Mouse (Mus musculus) bone marrow macrophage, adult 2 months (primary cell): ENCODE results near the gene Zfp493. TPM values are rescaled to one million over a fixed set of nuclear protein-coding genes. Genes with fewer than 3 reads are reported as not detected.
"Not testable (repeated sequence)": the region's sequence is repeated elsewhere in the genome, so short reads cannot be mapped to it uniquely, and the experiment has no call there.

Source experiments
- H3K27ac ChIP-seq: 2 replicates; pipeline ENCODE4 v1.5.1; 2012; ENCODE audit warnings: low read depth, low read length; ENCODE audit not compliant: insufficient read depth
- H3K4me1 ChIP-seq: 2 replicates; pipeline ENCODE4 v1.6.1; 2012; ENCODE audit warnings: low read length; ENCODE audit not compliant: control insufficient read depth, insufficient read depth
- H3K4me3 ChIP-seq: 2 replicates; pipeline ENCODE4 v1.5.1; 2012; ENCODE audit warnings: mild to moderate bottlenecking, low read length, moderate library complexity; ENCODE audit not compliant: insufficient read depth
- CTCF ChIP-seq: IDR thresholded peaks from 2 replicates; pipeline ENCODE4 v1.5.1; 2012; ENCODE audit warnings: low read depth, mild to moderate bottlenecking, low read length, moderate library complexity
- POLR2A ChIP-seq: IDR thresholded peaks from 2 replicates; pipeline ENCODE4 v1.6.1; 2012; ENCODE audit warnings: mild to moderate bottlenecking, low read depth, low read length, borderline replicate concordance
- polyA plus RNA-seq: library from polyadenylated mRNA; stranded (reverse); fragments of >200 nt; gene quantifications from 2 replicates; pipeline ENCODE4 v1.2.4, GENCODE M21; 2012; ENCODE audit not compliant: missing spikeins, insufficient read depth, insufficient read length

Gene Zfp493
- polyA plus RNA-seq = 2.0 and 4.4 TPM in 2 replicates

- peak within 1 kb of the TSS; percentile 11 for H3K27ac ChIP-seq
- peak within 1 kb of the TSS; percentile 71 for H3K4me3 ChIP-seq
- no peaks in the 10 kb centered on the region; the same call in 1 of the 2 replicates for H3K4me1 ChIP-seq
- TF ChIP-seq POLR2A (no peak), CTCF (no peak)
Measured at GRCm38 (mm10) chr13:67779265-67780221, at the start of gene Zfp493. Gene Zfp493 (plus strand): TSS chr13:67779693.

- not testable (repeated sequence) for H3K27ac ChIP-seq
Measured at GRCm38 (mm10) chr13:67734391-67734790, 45.1 kb upstream of the Zfp493 start.

GRCm38 (mm10) chr13:67742941-67743340, 36.6 kb upstream of the Zfp493 start:
- Histone ChIP-seq H3K4me1 (no peaks in the 10 kb centered on the region), H3K4me3 (no peak overlapping the region), H3K27ac (no peak overlapping the region)
- TF ChIP-seq CTCF = no peak
- no peak for TF ChIP-seq POLR2A

More at GRCm38 (mm10) chr13:67734391-67734790, 45.1 kb upstream of the Zfp493 start:
- not testable (repeated sequence) for H3K4me1 ChIP-seq, H3K4me3 ChIP-seq

GRCm38 (mm10) chr13:67743896-67744295, 35.6 kb upstream of the Zfp493 start:
- H3K27ac ChIP-seq = no peak overlapping the region
- no peaks in the 10 kb centered on the region for H3K4me1 ChIP-seq
- TF ChIP-seq POLR2A = no peak
- TF ChIP-seq CTCF = no peak
- no peak overlapping the region for H3K4me3 ChIP-seq

GRCm38 (mm10) chr13:67754333-67755306, 24.9 kb upstream of the Zfp493 start, which contains the start of gene Zfp85:
Gene Zfp85 (minus strand): TSS chr13:67755228.
- TF ChIP-seq CTCF (no peak), POLR2A (no peak)
- H3K4me1 ChIP-seq = peaks cover 5% of the 10 kb centered on the region; the same call in 1 of the 2 replicates
- peak within 1 kb of the TSS; percentile 83 for H3K4me3 ChIP-seq
- peak within 1 kb of the TSS; percentile 90 for H3K27ac ChIP-seq

GRCm38 (mm10) chr13:67755761-67756160, 23.7 kb upstream of the Zfp493 start:
- no peak for TF ChIP-seq POLR2A
- no peak for TF ChIP-seq CTCF
- no peak overlapping the region for H3K4me3 ChIP-seq
- no peak overlapping the region for H3K27ac ChIP-seq
- H3K4me1 ChIP-seq = peaks cover 5% of the 10 kb centered on the region; the same call in 1 of the 2 replicates

GRCm38 (mm10) chr13:67759966-67760365, 19.5 kb upstream of the Zfp493 start:
- Histone ChIP-seq H3K4me1 (peaks cover 5% of the 10 kb centered on the region; the same call in 1 of the 2 replicates), H3K4me3 (no peak overlapping the region), H3K27ac (no peak overlapping the region)
- TF ChIP-seq POLR2A (no peak), CTCF (no peak)

- H3K4me1 ChIP-seq = no peaks in the 10 kb centered on the region
- H3K27ac ChIP-seq = no peak overlapping the region
- TF ChIP-seq CTCF = no peak
- TF ChIP-seq POLR2A = no peak
- no peak overlapping the region for H3K4me3 ChIP-seq
Measured at GRCm38 (mm10) chr13:67763031-67763768, 16.3 kb upstream of the Zfp493 start.

GRCm38 (mm10) chr13:67791921-67792455, 12.5 kb downstream of the Zfp493 start:
- Histone ChIP-seq H3K4me1 (no peaks in the 10 kb centered on the region), H3K4me3 (no peak overlapping the region), H3K27ac (no peak overlapping the region)
- TF ChIP-seq POLR2A (no peak), CTCF (no peak)

GRCm38 (mm10) chr13:67798618-67799017, 19.1 kb downstream of the Zfp493 start:
- peaks cover 3% of the 10 kb centered on the region for H3K4me1 ChIP-seq
- no peak overlapping the region for H3K4me3 ChIP-seq
- H3K27ac ChIP-seq = no peak overlapping the region
- TF ChIP-seq POLR2A = no peak
- TF ChIP-seq CTCF = no peak

GRCm38 (mm10) chr13:67799151-67799550, 19.7 kb downstream of the Zfp493 start:
- H3K27ac ChIP-seq, H3K4me3 ChIP-seq, H3K4me1 ChIP-seq: not testable (repeated sequence)
